Mouse (Mus musculus) skeletal muscle tissue, adult 2 months (tissue): ENCODE measurements around the gene Cmss1.

Source experiments
- DNase-seq: peaks from one replicate; pipeline ENCODE4 v3.0.0-alpha.2; 2012; ENCODE audit warnings: low read depth, low spot score

The Cmss1 gene

DNA sequence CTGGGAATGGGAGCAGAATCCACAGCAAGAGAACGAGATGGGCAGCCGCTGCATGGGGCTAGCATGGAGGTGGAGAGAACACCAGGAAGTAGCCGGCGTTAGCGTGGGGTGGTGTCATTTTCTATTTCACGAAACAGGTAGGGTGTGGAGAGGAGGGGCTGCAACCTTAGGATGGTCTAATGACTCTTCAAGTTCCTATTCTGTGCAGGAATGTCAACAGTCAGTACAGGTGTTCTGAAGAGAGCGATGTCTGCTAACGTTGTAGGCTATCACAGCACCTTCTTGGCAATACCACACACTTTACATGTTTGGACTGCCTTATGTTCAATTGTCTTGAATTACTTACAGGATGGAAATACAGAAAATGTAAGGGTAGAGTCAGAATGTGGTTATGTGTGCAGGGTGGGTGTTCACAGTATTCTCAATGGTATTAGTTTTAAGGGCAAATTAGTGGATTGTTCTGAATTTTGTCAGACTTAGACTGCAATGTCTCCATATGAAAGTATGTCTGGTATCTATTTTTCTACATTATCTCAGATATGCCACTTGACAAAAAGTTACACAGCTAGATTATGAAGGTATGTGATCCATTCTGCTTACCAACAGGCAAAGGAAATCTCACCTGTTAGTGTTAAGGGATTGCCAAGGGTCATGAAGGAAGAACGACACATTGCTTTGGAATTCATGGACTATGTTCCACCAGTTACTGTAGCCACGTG is 311.3 kb downstream of the Cmss1 start:
- no peak for DNase-seq

DNA sequence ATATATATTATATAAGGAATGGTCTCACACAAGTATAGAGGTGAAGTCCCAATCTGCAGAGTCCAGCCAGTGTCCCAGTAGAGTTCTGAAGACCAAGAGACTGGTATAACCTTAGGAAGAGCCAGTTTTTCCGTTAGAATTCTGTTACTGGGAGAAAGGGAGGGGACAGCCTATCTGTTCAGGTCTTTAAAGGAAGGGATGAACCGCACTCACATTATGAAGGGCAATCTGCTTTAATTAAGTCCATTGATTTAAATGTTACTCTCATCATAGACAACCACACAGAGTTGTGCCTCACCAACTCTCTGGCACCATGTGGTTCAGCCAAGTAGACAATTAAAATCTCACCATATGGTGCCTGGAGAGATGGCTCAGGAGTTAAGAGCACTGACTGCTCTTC is 313.9 kb downstream of the Cmss1 start, which contains the start of gene Tmem30c:
Tmem30c (minus strand) TSS at position 101 of the 400 bp plus-strand sequence.
- DNase-seq: no peak

- no peak for DNase-seq
Measured at GRCm38 (mm10) chr16:57292296-57292695, 314.4 kb downstream of the Cmss1 start.

DNA sequence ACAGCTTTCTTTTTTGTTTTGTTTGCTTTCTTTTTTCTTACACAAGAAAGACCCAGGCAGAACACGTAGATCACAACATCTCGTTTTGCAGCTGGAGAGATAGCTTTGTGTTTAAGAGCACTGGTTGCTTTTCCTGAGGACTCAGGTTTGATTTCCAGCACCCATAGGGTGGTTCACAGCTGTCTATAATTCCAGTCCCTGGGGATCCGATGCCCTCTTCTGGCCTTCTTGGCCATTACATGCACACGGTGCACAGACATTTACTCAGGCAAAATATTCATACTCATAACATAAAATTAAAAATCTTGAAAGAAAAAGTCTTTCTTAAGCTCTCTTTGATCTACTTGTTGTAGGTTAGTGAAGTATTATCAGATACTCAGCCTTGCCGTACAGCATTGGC is 315.0 kb downstream of the Cmss1 start:
- no peak for DNase-seq

DNA sequence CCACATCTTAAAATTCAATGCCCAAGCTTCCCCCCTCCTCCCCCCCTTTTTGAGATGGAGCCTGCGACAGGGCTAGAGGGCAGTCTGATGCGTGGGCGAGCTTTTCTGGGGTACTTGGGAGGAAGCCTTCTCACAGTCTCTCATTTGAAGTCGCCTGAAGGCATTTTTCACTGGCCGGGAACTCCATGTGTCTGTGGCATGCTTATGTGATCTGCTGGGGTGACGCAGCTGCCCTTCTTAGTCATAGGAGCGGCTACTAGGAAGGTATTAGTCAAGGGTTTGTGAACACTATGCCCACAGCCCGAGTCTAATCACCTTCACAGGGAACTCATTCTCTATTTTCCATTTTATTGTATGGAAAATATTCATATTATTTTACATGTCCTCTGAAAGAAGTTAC is 325.2 kb downstream of the Cmss1 start:
- DNase-seq: no peak

GRCm38 (mm10) chr16:57280221-57281217 is 326.1 kb downstream of the Cmss1 start:
- no peak for DNase-seq

DNA sequence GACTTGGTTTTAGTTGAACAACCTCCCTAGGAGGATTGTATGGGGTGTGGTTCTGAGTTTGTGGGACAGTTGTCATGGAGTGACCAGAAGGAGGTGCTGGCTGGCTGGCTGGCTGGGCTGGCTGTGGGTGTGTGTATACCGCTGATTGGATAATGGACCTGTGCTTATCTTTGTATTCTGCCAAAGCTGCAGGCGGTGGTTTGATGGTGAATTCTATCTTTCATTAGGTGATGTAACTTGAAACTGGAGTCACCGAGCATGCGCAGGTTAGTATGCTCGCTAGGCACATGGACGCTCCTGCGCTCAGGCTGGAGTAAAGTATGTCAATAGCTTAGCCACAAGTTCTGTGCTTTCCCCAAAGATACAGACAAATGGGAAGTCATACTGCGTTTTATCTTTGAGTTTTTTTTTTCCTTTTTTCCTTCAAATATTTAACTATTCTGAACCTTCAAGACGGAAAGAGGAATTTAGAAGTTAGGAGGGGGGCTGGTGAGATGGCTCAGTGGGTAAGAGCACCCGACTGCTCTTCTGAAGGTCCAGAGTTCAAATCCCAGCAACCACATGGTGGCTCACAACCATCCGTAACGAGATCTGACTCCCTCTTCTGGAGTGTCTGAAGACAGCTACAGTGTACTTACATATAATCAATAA is 327.6 kb downstream of the Cmss1 start:
- DNase-seq: no peak

DNA sequence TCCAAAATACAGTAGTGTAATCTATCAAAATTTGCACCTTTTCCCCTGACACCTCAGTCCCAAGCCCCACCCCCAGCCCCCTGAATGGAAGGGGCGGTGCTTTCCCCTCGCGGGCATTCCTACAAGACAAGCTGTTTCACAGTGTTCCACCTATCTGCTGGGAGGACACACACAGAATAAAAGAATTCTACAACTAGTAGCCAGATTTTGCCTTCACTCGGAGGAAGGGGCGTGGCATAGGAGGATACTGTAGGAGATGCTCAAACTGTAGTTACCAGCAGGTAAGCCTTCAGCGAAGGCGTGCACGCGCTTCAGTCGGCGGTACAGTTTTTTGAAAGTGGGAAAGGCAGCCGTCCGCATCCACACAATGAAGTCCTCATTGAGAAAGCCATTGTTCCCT is 336.9 kb downstream of the Cmss1 start:
- no peak for DNase-seq

DNA sequence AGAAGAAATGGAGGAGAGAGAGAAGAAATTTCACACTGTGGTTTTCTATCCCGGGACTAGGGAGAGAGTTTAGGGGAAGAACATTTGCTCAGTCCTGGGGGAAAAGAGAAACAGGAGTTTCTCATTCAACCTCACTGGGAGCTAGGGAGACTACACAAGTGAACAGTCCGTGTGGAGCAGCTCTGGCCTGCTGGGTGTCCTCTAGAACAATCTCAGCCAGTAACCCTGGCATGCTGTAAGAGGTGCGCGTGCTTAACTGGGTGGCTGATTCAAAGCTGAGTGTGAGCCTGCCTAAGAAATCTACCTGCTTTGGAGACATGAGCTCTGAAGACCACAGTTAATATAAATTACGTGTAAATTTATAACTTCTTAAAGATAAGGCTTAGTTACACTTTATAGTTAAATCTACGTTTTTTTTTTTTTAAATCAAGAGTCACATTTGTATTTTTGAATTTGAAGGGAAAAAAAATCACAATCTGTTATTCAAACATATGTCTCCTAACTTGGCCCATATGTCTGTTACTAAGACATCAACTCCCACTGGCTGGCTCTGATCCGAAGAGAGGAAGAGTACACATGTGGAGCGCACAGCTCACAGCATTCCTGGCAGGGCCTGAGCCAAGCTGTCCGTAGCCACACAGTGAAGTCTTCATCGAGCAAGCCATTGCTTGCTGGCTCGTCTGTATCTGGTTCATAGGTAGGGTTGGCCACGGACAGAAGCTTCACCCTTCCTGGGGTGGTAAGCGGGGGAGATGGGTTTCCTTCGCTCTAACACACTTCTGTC is 338.4 kb downstream of the Cmss1 start:
- DNase-seq: no peak

DNA sequence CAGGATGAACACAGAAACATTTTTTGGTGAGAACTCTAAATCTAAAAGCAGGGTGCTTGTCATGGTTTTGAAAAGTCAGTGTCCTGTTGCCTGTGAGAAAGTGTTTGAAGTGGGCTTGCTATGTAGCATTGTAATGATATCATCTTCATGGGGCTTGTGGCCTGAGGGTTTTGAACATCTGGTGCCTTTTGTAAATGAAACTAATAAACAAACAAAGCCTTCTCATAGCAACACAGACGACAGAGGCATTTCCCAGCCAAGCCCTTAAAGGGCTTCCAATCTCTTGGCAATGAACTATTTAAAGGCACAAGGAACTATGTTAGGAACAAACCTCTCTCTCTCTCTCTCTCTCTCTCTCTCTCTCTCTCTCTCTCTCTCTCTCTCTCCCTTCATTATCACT is 339.6 kb downstream of the Cmss1 start:
- DNase-seq: peak; percentile 79

DNA sequence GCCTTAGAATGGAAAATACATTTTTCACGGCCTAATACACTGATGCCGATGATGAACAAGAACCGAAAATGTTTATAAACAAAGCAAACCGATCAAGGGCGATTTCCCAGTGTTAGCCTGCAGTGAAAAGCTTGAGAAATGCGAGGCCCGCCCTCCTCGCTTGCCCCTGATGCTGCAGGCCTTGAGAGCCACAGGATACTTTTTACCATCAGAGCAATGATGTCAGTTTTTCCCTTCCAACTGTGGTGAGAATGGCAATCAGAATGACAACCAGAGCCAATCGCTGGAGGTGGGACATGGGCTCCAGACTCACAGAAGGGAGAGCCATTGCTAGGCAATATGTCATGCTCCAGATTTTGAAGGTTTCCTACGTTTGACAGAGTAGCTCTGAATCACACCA is 346.5 kb downstream of the Cmss1 start:
- DNase-seq: no peak

- DNase-seq: no peak
Measured at GRCm38 (mm10) chr16:57259356-57260083, 347.1 kb downstream of the Cmss1 start.
